Mouse (Mus musculus): ENCODE data around the gene Tmem88.

Gene Tmem88

GRCm38 (mm10) chr11:69415668-69416451 lies 17.8 kb upstream of the Tmem88 start:
- peak; percentile 72 to 87 for DNase-seq

GRCm38 (mm10) chr11:69415327-69415667 lies 17.3 kb upstream of the Tmem88 start:
- peak; percentile 79 to 86 for DNase-seq

GRCm38 (mm10) chr11:69414421-69415326 lies 16.6 kb upstream of the Tmem88 start:
- DNase-seq = no peak

- DNase-seq = peak; percentile 33 to 47
Measured at GRCm38 (mm10) chr11:69413221-69414181, 15.5 kb upstream of the Tmem88 start, which contains the start of gene Kdm6b. Gene Kdm6b (minus strand): TSS chr11:69413675.

- no peak for DNase-seq
Measured at GRCm38 (mm10) chr11:69412548-69412947, 14.5 kb upstream of the Tmem88 start.

GRCm38 (mm10) chr11:69411538-69412203 lies 13.6 kb upstream of the Tmem88 start:
- peak; percentile 81 to 87 for DNase-seq

- peak; percentile 95 to 96 for DNase-seq
Measured at GRCm38 (mm10) chr11:69411073-69411535, 13.1 kb upstream of the Tmem88 start.

- peak; percentile 76 to 81 for DNase-seq
Measured at GRCm38 (mm10) chr11:69410310-69411072, 12.5 kb upstream of the Tmem88 start.

GRCm38 (mm10) chr11:69410045-69410309 lies 11.9 kb upstream of the Tmem88 start:
- DNase-seq = no peak

- peak; percentile 91 for DNase-seq
Measured at GRCm38 (mm10) chr11:69409378-69410044, 11.5 kb upstream of the Tmem88 start.

- peak; percentile 84 for DNase-seq
Measured at GRCm38 (mm10) chr11:69408541-69409377, 10.7 kb upstream of the Tmem88 start.

GRCm38 (mm10) chr11:69407724-69408004 lies 9.6 kb upstream of the Tmem88 start:
- DNase-seq = no peak

GRCm38 (mm10) chr11:69406867-69407723 lies 9.1 kb upstream of the Tmem88 start:
- DNase-seq = no peak

GRCm38 (mm10) chr11:69406282-69406681 lies 8.2 kb upstream of the Tmem88 start:
- DNase-seq = peak in 1 of 2 experiments; percentile 24

- DNase-seq = no peak
Measured at GRCm38 (mm10) chr11:69405397-69406200, 7.6 kb upstream of the Tmem88 start.

GRCm38 (mm10) chr11:69404595-69405396 lies 6.8 kb upstream of the Tmem88 start:
- DNase-seq = no peak

Data from lung, postnatal 4 days (tissue).